Mouse (Mus musculus): ENCODE results near the gene Scn9a.

Scn9a gene

DNA sequence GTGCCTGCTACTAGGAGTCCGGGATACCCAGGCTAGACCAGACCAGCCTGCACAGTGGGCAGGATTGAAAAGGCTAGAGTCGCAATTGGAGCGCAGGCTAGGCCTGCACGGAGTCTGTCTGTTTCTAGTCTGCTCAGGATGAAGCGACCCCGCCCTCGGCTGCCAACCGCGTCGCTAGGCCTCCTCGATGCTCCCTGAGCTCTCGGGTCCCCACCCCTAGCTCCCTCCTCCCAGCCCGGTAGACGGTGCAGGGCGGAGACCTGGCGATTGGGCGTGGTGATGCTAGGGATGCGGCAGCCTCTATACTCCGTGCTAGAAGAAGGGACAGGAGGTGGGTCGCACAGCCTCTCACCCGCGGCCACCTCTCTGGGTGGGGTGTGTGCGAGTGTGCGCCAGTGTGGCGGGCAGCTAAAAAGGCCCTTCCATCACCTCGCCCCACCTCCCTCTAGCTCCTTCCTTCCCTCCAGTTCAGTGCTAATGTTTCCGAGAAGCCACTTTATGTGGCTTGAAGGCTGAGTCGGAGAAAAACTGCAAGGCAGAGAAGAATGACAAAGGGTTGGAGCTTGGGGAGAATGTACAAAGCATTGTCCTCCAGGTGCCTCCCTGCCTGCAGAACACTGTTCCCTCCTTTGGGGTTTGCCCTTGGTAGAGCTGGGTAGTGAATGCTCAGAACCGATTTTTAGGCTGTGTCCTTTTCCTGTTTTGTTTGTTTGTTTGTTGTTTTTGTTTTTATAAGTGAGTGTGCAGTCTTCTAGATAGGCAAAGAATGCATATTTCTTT lies at the start of gene Scn9a:
Gene Scn9a, minus strand, starts transcription at position 383 of the 780 bp plus-strand sequence.
- DNase-seq = peak; percentile 52 to 59

DNA sequence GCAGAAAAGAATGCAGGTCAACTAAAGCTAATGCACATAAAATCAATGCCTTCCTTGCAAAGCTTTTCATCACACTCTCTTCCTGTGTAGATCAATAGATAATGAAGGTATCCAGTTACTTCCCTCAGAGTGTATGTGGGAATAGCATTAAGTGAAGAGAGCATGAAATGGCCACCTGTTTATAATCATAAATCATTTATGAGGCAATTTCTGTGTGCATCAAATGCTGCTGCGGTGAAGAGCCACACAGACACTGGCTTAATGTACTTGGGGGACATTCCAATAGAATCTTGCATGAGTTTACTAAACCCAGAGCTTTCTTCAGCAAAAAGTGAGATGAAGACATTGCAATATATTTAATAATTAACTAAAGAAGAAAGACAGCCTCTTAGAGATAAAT lies 27.2 kb upstream of the Scn9a start:
- no peak for DNase-seq

DNA sequence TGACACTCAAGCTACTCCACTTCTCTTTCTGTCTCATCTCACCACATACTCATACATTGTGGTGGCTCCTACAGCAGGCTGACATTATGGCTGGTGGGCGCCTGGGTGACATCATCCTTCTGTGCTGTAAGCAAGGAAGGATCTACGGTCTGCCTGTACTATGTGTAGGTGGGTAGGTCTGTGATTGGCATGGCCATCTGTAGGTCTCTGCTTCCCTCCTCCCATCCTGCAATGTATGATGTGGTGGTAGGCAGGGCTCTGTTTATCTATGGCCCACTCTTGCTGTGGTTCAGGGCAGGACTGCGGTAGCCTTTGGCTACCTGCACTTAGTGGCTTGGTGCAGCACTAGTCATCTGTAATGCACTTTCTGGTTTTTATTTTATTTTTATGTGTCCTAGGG lies 21.7 kb upstream of the Scn9a start:
- no peak for DNase-seq

DNA sequence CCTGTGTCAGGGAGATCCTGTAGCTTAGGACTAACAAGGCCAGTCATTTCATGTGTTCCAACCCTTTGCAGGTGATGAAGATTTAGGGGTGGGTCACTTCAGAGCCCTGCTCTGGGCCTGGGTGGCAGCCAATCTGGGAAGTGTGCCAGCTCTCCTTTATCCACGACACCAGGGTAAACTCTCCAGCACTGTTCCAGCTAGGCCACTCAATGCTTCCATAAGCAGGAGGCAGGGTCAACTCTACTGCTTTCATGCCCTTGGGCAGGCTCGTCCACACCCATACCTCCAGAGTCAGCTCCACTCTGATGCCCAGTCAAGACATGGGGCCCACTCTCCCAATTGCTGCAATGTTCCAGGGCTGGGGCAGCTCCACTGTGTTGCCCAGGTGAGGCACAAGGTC lies 20.7 kb upstream of the Scn9a start:
- DNase-seq = peak; percentile 16 to 21

DNA sequence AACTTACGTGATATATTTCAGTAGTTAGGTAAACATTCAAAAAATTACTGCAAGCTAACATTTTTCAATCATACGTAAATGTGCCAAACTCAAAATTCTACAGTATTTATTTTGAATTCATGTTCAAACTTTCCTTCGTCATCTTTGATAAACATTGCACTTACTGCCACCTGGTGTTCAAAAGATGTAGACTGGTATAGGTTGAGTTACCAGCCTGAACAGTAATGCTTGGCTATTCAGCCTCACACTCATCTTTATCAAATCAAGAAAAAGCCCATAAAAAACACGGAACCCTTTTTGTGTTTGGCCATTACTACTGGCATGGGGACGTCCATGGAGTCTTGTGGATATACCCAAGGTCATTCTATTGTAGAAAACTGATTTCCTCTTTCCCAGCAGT lies 9.6 kb upstream of the Scn9a start:
- DNase-seq = peak; percentile 58 to 75

DNA sequence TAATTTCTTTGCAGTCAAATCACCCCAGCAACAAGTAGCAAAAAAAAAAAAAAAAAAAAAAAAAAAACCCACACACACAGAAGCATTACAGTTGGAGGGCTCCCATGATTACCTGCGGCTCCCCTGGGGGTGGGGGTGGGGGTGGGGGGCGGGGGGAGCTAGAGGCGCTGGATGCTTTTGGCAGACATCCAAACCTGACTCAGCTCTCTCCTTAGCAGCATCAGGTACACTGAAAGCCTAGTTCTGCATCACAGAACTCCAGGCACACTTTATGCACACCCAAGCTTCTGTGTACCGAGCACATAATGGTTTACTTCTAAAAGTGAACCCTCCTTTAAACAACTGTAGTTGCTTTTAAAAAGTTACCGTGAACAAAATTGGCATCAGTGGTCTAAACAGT lies 2.0 kb downstream of the Scn9a start:
- peak in 1 of 2 experiments; percentile 7 for DNase-seq

DNA sequence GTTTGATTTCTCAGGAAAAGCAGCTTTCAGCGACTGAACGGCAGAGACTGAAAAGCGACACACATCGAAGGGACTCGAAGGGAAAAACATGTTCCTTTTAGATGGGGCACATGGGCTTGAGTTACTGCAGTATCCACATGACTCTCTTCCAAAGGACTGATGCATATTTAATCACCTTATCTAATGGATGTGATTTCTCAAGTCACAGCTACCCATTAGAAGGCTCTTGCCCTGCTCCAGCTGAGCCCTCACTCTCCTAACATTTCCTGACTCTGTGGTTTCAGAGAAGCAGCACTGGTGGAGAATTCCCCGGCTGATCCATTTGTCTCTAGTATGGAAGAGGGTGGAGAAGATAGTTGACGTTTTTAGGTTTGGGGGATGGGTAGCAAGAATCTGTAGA lies 23.7 kb downstream of the Scn9a start:
- no peak for DNase-seq

DNA sequence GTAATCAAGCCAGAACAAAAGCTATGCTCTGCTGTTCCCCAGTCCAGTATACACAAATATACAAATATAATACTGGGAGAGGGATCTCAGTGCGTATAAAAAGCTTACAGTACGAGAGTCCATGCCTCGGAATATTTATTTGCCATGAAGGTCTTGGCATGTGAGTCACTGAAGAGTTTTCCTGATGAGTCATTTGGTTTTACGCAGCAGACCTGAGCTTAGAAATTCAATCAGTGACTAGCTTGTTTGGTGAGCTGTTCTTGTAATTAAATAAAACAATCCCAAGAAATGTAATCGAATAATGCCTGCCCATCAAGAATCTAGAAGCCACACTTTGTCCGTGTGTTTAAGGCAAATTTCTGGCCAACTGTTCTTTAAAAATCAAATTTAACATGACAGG lies 37.4 kb downstream of the Scn9a start:
- no peak for DNase-seq

DNA sequence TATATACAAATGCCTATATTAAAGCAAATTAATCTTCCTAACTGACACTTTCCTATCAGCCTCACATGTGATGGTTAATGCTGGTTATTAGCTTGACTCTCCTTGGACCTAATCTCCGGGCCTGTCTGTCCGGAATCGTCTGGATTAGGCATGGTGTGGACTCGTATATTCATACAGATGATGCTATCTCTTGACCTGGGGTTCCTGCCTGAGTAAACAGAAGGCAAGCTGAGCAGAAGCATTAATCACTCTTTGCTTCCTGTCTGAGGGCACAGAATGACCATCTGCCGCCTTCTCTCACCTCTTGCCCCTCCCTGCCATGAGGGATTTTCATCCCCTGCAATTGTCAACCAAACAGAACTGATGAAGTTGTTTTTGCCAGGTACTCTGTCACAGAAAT lies 38.6 kb downstream of the Scn9a start:
- DNase-seq = no peak

DNA sequence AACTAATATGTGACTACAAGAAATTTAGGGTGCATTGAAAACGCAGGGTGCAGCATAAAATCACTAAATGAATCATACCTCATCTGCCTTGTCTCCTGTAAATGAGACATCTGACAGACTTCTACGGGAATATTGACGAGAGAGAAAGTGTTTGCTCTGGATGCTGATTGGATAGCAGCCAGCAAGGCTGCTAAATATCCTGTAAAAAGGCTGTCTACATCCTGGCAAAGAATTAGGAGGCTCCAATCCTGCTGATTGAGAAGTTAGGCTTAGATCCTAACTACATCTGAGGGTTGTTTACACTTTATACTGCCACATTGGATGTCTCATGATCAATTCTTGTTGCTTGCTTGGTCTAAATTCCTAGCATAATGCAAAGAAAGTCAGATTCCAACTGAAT lies 44.6 kb downstream of the Scn9a start:
- DNase-seq = no peak

DNA sequence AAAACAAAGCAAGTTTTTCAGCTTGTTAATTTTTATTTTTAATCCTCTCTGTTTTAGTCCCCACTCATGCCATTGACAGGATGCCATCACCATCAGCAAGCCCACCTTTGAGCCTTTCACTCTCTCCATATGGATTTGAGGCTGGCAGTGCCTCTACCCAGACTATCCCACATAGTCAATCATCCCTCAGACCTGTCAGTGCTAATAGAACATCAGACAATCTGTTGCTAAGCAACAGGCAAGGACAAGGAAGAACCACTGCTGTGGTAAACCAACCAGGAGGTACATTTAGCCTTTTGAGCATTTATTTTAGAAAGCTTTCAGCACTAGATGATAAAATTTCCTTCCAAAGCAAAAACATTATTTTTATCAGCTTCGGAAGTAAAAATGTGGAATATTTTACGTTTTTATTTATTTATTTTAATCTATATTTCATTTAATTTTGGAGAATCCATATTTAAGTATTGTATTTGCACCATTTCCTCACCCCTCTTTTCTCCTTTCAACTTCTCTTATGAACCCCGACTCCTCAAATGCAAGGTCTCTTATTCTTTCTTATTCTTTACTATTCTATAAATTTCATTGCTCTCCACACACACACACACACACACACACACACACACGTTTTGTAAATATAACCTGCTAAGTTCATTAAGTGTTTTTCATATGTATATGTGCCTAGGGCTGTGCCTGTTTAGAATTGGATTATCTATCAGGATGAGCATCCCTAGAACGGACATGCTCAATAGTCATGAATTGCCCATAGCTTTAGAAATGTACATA lies 54.5 kb downstream of the Scn9a start:
- DNase-seq = peak in 1 of 2 experiments; percentile 11

DNA sequence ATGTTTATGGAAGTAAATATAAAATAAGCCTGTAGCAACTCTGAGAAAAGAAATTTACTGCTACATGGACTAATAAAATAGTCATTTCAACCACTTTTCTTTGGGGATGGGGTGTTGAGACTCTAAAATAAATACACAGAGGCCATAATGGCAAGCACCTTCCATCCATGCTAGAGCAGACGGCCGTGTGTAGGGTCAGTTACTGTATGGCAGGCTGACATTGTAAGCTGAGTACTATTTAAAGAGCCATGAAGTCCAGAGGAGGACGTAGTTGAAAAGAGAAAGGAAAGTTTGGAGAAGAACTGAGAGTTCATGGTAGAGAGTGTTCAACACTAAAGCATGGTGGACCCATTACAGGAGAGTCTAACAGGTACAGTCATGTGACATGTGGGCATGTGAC lies 86.5 kb downstream of the Scn9a start:
- no peak for DNase-seq

DNA sequence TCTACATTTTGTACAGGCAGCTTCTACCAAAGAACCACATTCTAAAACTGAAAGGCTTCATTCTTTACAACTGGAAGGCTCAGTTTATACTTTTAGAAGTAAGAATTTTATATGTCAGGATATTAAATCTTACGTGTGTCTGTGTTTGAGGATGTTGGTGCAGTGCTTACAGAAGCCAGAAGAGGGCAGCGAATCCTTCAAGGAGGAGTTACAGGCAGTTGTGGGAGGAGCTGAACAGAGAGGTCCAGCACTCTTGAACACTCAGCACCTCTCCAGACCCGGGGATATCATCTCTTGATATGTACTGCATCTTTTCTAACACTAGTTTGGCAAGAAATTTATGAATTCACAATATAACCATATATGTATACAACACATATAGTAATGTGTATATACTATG lies 114.8 kb downstream of the Scn9a start:
- DNase-seq = peak; percentile 5 to 15

DNA sequence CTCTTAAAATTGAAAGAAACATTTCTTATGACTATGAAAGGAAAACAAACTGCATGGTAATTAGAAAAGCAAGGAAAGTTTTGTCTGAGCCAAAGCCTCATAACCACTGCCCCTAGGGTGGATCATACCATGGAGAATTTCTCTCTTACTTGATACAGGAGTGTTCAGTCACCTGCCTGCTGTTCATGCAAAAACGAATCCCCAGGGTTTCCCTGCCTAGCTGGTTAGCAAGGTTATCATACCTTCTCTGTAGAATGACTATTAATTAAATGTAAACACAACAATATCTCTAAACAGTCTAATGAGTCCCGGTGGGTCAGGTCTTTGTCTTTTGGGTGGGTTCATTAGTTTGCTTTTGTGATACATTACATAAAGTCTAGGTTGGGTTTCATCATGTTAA lies 123.3 kb downstream of the Scn9a start:
- peak in 1 of 2 experiments; percentile 0 for DNase-seq

DNA sequence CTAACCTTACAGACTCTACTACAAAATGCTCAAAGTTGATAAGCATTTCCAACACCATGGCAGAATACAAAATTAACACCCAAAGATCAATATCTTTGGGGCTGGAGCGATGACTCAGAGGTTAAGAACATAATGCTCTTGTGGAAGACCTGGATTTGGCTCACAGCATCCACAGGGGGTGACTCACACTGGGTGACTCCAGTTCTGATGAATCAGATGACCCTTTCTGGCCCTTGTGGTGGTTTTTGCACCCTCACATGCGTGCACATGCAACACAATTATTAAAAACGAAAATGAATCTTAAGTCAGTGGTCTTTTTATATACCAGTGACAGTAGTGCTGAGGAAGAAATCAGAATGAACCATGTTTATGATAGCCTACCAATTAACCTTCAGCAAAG lies 126.7 kb downstream of the Scn9a start:
- no peak for DNase-seq

DNA sequence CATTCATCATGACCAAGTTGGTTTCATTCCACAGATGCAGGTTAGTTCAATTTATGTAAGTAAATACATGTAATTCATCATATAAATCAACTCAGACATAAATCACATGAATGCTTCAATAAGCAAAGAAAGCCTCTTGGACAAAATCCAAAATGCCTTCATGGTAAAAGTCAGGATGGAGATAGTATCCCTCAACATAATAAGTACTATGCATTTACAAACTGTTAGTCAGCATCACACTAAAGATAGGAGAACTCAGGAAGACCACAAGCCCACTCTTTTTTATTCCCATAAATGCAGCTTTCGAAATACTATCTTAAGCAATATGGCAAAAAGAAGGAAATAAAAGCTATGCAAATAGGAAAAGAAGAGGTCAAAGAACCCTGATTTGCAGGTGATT lies 127.1 kb downstream of the Scn9a start:
- DNase-seq = no peak

DNA sequence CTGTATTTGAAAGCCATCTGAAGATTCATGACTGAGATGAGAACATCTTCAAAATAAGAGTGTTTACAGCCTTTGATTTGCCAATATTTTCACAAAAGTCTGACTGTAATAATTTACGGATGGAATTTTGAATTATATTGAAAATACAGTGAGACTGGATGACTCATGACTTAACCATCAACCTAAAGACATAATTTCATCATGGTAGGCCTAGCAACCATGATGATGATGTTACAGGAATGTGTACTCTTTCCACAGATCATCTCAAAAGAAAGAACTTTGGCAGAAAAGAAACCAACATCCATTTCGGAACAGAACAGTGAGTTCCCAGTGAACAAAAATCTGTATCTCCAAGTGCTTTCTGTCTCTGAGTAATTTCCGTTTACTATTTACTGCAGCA lies 132.6 kb downstream of the Scn9a start:
- no peak for DNase-seq

DNA sequence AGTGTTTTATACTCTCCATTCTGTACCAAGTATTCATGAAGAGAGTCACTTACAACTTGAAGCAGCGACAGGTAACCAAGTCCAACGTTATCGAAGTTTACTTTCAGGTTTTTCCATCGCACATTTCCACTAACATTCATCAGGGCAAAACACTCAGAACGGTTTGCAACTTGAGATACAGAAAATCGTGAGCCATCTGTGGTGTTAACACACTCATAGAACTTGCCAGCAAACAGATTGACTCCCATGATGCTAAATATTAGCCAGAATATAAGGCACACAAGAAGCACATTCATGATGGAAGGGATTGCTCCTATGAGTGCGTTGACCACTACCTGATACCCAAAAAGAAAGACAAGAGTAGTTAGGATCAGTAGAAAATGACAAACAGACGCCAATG lies 140.2 kb downstream of the Scn9a start:
- no peak for DNase-seq

DNA sequence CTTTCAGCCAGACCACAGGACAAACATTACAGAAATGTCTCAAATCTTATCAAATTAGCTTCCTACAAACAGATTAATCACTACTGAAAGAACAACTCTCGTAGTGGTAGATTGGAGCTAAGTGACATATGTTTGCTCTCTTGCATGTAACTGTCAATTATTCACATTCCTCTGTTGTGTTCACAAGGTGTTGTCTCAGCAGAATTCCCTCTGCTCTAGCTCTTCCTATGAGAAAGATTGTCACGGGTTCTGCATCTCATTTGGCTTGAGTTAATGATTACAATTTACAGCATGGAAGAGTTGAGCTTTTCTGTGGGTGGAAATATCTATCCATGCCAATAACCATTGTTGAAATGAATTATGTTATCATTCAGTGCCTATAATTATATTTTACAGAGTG lies 156.4 kb downstream of the Scn9a start:
- DNase-seq = no peak

DNA sequence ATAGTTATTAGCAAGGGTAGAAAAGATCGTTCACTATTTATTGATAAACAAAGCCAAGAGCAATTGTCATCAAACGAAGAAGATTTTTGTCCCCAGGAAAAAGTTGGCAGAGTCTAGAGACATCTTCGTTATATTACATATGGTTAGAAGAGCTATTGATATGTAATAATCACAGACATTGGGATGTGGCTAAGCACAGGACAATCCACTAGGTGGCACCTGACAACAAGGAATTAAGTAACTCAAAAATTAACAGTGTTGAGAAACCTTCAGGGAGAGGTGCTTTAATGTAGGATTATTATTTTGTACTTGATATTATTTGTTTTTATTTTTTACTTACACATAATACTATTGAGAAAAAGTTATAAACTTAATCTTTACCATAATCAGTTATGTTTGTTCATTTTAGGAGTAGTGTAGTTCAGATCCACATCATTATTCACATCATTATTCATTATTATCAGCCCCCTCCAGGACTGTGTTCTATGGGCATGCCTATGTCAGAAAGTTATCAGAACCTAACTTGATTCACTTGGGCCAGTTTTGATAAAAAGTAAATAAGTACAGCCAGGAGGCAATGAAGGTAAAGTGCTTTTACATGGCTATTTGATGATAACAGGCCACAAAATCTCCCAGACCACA lies 161.5 kb downstream of the Scn9a start:
- peak; percentile 54 to 71 for DNase-seq

DNA sequence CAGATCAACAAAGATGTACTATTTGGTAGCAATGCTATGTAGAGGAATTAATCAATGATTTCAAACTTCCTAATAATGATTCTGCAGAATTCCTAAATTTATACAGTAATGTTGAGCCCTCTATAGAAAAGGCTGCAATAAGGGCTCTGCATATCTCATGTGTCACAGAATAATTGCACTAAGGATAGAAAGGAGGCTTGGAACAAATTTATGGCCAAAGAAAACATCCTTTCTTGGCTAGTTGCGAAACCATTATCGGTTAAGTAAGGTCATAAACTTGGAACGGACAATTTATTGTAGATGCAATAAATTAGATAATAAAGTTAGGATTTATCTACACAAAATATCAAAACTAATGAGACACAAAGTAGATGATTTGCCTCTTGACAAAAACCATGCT lies 169.3 kb downstream of the Scn9a start:
- DNase-seq = no peak

DNA sequence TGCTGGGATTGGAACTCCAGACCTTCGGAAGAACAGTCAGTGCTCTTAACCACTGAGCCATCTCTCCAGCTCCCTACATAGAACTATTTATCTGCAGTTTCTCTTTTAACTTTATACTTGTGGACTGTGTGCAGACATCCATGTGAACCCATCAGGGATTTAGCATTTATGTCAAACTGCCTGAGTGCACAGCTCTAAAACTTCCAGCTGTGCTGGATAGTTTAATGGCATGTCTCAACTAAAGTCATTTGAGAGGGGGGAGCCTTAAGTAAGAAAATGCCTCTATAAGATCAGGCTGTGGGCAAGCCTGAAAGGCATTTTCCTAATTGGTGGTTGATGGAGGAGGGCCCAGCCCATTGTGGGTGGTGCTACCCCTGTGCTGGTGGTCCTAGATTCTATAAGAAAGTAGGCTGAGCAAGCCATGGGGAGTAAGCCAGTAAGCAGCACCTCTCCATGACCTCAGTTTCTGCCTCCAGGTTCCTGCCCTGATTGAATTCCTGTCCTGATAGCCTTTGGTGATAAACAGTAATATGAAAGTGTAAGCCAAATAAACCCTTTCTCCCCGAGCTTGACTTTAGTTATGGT lies 169.8 kb downstream of the Scn9a start:
- no peak for DNase-seq

DNA sequence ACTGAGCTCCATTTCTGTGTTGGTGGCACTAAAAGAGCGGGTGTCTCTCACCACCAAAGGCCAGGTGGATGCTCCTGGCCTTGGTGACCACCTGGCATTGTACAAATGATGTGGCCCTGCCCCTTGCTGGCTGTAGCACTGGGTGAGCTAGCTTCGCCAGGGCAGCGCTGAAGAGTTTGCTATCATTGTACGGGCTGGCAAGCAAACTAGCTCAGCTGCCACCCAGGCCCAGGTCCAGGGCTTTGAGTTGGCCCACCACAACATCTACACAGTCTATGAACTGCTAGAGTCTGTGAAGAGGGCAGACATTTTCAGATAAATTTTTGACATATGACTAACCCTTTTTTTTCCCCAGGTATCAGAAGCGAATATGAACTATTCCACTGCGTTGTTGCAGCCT lies 170.8 kb downstream of the Scn9a start:
- peak; percentile 59 to 69 for DNase-seq

DNA sequence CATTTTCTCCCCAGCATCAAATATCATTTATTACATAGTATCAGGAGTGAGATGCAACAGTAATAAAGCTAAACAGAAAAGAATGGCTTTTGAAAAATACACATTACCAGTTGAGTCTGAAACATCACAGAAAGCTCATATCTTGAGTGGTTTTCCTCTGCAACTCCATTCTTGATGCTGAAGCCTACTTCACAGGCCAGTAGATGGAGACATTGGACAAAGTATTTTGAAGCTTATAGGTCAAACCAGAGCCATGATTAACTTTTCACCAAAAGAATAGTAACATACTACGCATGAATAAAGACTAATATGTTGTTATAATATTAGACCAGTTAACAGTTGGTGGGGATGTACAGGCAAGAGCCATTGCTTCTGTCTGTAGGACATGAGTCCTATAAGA lies 172.3 kb downstream of the Scn9a start:
- DNase-seq = no peak
